Mouse (Mus musculus) retina, embryonic 14.5 days (tissue): ENCODE measurements around the gene Ifna1.
"Not testable (repeated sequence)": the region's sequence is repeated elsewhere in the genome, so short reads cannot be mapped to it uniquely, and the experiment has no call there.

Source experiments
- DNase-seq: peaks from one replicate; pipeline ENCODE4 v3.0.0-alpha.2; 2015; ENCODE audit warnings: low spot score

Gene Ifna1

GRCm38 (mm10) chr4:88849698-88850097 lies at the start of gene Ifna1:
Gene Ifna1, plus strand, starts transcription at chr4:88850087.
- no peak for DNase-seq

- DNase-seq = not testable (repeated sequence)
These were observed 46.9 kb upstream of the Ifna1 start, which contains the start of gene Gm13287 for GRCm38 (mm10) chr4:88802954-88803353. Gene Gm13287, plus strand, starts transcription at chr4:88803254.

GRCm38 (mm10) chr4:88805231-88805630 lies 44.7 kb upstream of the Ifna1 start, which contains the start of gene Gm13288:
Gene Gm13288, plus strand, starts transcription at chr4:88805531.
- DNase-seq = not testable (repeated sequence)

GRCm38 (mm10) chr4:88805761-88806160 lies 44.1 kb upstream of the Ifna1 start:
- DNase-seq = not testable (repeated sequence)

DNA sequence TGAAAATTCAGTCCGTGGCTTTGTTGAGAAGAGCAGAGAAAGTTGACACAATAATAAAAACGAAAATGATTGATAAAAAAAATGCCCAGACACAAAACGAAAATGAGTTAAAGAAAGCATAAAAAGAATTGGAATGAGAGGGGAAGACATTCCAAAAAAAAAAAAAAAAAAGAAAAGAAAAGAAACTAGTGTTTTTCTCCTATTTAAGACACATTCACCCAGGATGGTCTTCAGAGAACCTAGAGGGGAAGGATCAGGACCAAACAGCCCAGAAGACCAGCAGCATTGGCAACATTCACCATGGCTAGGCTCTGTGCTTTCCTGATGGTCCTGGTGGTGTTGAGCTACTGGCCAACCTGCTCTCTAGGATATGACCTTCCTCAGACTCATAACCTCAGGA lies 34.0 kb upstream of the Ifna1 start, which contains the start of gene Ifna7:
Gene Ifna7 (plus strand): TSS at position 301 of the 400 bp plus-strand sequence.
- DNase-seq = no peak

- no peak for DNase-seq
These were observed 30.2 kb upstream of the Ifna1 start, which contains the start of gene Ifna11 for GRCm38 (mm10) chr4:88819659-88820058. Gene Ifna11, plus strand, starts transcription at chr4:88819959.

- DNase-seq = peak; percentile 48
These were observed 26.9 kb upstream of the Ifna1 start for GRCm38 (mm10) chr4:88822995-88823394.

DNA sequence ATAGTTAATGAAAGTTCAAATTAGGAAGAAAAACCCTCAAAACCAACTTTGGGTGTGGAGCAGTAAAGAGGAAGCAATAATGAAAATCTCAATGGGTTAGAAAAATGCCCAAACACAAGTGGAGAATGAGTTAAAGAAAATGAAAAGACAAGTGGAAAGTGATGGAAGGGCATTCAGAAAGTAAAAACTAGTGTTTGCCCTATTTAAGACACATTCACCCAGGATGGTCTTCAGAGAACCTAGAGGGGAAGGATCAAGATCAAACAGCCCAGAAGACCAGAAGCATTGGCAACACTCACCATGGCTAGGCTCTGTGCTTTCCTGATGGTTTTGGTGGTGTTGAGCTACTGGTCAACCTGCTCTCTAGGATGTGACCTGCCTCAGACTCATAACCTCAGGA lies 22.8 kb upstream of the Ifna1 start, which contains the start of gene Ifna6:
Gene Ifna6 (plus strand): TSS at position 301 of the 400 bp plus-strand sequence.
- DNase-seq = not testable (repeated sequence)

GRCm38 (mm10) chr4:88830523-88830922 lies 19.4 kb upstream of the Ifna1 start:
- DNase-seq = peak; percentile 42

DNA sequence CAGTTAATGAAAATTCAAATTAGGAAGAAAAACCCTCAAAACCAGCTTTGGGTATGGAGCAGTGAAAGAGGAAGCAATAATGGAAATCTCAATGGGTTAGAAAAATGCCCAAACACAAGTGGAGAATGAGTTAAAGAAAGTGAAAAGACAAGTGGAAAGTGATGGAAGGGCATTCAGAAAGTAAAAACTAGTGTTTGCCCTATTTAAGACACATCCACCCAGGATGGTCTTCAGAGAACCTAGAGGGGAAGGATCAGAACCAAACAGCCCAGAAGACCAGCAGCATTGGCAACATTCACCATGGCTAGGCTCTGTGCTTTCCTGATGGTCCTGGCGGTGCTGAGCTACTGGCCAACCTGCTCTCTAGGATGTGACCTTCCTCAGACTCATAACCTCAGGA lies 14.7 kb upstream of the Ifna1 start, which contains the start of gene Ifna5:
Gene Ifna5 (plus strand): TSS at position 301 of the 400 bp plus-strand sequence.
- not testable (repeated sequence) for DNase-seq

- peak; percentile 60 for DNase-seq
These were observed 11.1 kb upstream of the Ifna1 start for GRCm38 (mm10) chr4:88838828-88839227.

DNA sequence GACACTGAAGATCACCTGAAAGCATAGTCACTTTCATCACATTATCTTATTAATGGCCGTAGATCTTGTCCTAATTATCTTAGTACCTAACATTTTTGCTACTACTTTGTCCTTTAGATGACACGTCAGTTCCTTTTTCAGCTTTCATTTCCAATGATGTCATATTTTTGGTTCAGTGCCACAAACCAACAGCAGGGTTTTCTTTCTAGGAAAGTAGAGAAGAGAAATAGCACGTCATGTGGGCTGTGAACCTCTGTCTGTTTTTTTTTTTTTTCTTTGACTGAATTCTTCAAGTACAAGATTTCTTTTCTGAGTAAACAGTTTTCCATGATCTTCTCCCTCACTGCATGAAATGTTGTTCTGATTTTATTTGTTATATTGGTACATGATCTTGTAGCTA lies 9.8 kb upstream of the Ifna1 start:
- DNase-seq = no peak

- no peak for DNase-seq
These were observed 8.4 kb upstream of the Ifna1 start, which contains the start of gene Ifna4 for GRCm38 (mm10) chr4:88841438-88841911. Gene Ifna4, plus strand, starts transcription at chr4:88841861.

GRCm38 (mm10) chr4:88845334-88845733 lies 4.6 kb upstream of the Ifna1 start:
- no peak for DNase-seq

DNA sequence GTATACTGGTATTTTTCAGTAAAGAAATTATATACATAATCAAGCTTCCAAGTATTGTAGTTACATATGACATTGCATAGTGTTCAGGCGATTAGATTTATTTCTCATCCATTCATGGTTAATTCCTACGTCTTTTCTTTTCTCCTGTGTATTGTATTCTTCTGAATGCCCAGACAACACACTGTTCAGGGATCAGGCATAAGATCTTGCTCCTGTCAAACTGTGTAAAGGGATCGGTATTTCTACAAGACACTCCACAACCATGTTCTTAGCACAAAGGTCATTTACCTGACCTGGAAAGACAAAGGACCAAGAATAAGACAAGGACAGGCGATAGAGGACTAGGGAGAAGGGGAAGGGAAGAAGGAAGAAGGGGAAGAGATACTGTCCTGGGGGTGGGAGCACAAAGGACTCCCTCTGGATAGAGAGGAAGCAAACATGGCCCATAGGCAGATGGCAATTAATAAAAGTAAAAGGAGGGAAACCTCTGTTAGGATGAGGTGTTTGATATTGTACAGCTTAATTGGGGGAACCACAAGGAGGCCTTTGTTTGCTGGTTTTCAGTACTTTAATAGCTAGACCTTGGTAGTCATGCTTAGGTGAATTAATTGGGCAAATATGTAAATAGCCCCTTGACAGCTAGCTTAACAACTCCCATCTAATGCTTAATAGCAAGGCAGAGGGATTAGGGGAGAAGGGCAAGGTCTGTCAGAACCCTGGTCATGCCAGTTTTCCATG lies 1.3 kb downstream of the Ifna1 start:
- no peak for DNase-seq

DNA sequence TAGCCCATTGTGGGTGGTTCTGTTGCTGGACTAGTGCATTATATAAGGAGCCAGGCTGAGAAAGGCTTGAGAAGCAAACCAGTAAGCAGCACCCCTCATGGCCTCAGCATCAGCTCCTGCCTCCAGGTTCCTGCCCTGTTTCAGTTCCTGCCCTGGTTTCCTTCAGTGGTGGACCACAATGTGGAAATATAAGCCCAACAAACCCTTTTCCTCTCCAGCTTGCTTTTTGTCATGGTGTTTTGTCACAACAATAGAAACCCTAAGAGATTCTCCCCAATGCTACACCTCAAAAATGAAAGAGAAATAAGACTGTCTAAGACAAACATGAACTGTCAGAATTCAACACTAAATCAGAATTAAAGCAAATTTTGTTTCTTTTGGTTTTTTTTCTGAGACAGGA lies 9.3 kb downstream of the Ifna1 start:
- DNase-seq = no peak

GRCm38 (mm10) chr4:88863309-88863708 lies 13.4 kb downstream of the Ifna1 start:
- DNase-seq = no peak

DNA sequence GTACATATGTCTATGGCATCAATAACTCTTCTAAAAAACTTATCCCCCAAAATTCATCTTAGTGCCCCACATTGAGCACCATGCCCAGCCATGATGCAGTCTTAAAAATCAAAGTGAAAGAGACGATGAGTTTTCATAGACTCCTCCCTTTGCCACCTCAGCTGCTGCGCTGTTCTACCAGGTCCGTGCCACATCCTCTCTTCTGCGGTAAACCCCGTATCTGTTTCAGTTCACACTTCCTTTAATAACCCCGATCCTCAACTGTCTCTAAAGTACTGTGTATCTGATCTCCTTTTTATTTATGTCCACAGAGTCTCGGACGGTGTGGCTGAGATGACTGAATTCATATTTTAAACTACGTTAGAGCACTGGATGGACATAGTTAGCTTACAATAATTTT lies 14.7 kb downstream of the Ifna1 start:
- DNase-seq = no peak

DNA sequence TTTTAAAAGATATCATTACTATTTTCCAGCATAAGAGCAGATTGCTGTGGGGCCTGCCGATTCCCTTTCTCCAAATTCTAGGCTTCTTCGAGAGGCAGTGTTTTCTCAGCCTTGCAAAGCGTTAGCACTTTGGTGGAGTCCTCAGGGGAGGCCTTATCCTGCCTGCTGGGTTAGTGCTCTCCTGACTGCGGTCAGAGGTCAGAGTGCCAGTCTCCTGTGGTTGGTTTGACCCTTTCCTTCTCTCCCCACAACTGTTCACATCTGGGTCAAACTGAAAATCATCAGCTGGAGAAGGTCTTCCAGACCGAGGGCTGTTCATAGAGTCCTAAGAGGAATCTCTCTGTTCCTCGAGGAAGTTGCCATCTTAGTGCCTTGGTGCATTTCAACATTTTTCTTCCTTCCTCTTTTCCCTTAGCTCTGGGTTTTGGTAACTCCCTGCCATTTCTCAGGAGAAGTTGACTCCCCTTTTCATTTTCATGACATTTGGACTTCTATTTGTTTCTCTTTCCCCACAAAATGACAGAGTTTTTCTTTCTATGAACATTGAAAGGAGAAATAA lies 15.2 kb downstream of the Ifna1 start:
- DNase-seq = no peak

GRCm38 (mm10) chr4:88867366-88867925 lies 17.6 kb downstream of the Ifna1 start:
- peak; percentile 90 for DNase-seq

DNA sequence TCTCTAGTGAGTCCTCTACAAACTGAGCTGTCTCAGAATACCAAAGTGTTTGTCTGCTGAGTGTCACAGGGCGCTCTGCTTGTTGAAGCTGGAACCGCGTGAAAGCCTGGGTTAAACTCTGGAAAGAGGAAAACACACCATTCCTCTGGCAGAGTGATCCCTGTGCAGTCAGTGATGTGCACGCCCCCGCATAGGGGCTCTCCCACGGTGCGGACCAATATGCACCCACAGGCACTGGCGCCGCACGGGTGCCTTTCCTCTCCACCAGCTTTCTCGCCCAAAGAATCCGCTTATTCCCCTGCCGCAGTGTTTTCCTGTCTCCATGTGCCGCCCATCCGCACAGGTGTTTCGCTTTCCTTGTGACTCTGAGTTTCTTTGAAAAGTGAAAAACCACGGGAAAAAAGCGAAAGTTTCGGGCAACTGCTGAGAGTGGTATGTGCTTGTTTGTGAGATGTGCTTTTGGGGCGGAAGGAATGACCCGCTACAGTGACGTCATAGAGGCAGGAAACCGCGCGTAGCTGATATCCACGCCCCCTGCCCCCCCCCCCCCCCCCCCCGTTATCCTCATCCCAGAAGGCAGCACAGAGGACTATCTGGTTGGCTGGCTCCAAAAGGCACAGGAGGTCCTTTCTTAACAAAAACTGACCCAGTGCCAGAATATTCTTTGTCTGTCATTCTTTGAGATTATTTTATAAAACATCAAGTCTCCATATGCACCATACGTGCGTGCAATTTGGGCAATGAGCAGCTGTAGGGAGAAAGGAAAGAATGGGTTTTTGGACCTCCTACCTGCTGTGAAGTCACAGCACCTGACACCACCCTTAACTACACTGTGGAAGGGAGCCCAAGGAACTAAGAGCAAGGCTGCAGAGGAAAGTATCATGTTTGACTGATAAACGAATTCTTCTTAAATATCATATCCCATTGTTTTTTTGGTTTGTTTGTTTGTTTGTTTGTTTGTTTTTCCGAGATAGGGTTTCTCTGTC lies 18.3 kb downstream of the Ifna1 start:
- DNase-seq = peak; percentile 62
